Mouse (Mus musculus) bone marrow macrophage, adult 2 months (primary cell): ENCODE results near the gene Vmn1r139. TPM values are rescaled to one million over a fixed set of nuclear protein-coding genes. Genes with fewer than 3 reads are reported as not detected.
"Not testable (repeated sequence)": the region's sequence is repeated elsewhere in the genome, so short reads cannot be mapped to it uniquely, and the experiment has no call there.

Experiments
- H3K27ac ChIP-seq: 2 replicates; pipeline ENCODE4 v1.5.1; 2012; ENCODE audit warnings: low read depth, low read length; ENCODE audit not compliant: insufficient read depth
- H3K4me1 ChIP-seq: 2 replicates; pipeline ENCODE4 v1.6.1; 2012; ENCODE audit warnings: low read length; ENCODE audit not compliant: control insufficient read depth, insufficient read depth
- H3K4me3 ChIP-seq: 2 replicates; pipeline ENCODE4 v1.5.1; 2012; ENCODE audit warnings: mild to moderate bottlenecking, low read length, moderate library complexity; ENCODE audit not compliant: insufficient read depth
- polyA plus RNA-seq: library from polyadenylated mRNA; stranded (reverse); fragments of >200 nt; gene quantifications from 2 replicates; pipeline ENCODE4 v1.2.4, GENCODE M21; 2012; ENCODE audit not compliant: missing spikeins, insufficient read depth, insufficient read length

The Vmn1r139 gene
- not detected in 2 replicates for polyA plus RNA-seq

- H3K4me1 ChIP-seq, H3K27ac ChIP-seq, H3K4me3 ChIP-seq: not testable (repeated sequence)
These were observed at the start of gene Vmn1r139 for GRCm38 (mm10) chr7:22068757-22069156. Gene Vmn1r139 (plus strand): TSS chr7:22069057.

DNA sequence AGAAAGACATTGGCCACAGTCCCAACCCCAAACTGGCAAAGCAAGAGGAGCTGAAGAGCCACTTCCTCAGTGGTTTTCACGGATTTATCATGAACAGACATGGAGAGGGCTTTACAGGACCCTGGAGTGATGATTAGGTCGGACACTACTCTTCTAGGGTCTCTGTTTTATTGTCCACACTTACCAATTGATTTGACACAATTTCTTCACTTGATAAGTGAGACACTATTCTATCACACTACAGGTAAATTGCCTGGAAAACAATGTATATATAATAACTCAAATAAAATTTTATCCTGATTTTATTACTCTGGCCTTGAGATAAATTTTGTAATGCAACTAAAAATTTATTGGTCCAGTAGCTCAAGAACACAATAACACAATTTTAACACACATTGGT lies 40.1 kb upstream of the Vmn1r139 start, which contains the start of gene Vmn1r138:
TSS of gene Vmn1r138 (minus strand) at position 101 of the 400 bp plus-strand sequence.
- not testable (repeated sequence) for H3K27ac ChIP-seq, H3K4me1 ChIP-seq, H3K4me3 ChIP-seq

DNA sequence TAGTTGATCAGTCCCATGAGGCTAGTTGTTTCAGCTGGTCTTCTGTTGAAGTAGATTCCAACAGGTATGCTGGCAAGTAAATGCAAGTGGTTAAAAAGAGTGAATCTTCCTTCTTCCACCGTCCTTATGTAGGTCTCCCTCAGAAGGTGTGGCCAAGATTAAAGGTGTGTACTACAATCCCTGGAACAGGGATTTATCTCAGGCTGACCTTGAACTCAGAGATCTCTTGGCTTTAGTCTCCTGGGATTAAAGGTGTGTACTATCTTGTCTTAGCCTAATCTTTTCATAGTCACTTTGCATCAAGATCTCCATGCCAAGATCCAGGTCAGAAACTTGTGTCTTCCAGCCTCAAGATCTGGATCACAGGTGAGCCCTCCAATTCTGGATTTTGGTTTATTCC lies 12.7 kb upstream of the Vmn1r139 start, which contains the start of gene Gm6176:
TSS of gene Gm6176 (minus strand) at position 101 of the 400 bp plus-strand sequence.
- H3K27ac ChIP-seq, H3K4me3 ChIP-seq, H3K4me1 ChIP-seq: not testable (repeated sequence)

DNA sequence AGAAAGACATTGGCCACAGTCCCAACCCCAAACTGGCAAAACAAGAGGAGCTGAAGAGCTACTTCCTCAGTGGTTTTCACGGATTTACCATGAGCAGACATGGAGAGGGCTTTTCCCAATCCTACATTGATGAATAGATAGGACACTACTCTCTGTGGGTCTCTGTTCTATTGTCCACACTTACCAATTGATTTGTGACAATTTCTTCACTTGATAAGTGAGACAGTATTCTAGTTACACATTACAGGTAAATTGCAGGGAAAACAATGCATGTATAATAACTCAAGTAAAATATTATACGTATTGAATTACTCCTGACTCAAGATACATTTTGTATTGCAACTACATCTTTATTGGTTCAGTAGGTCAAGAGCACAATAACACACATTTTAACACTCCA lies 49.3 kb downstream of the Vmn1r139 start, which contains the start of gene Gm16451:
TSS of gene Gm16451 (minus strand) at position 101 of the 400 bp plus-strand sequence.
- H3K4me3 ChIP-seq, H3K27ac ChIP-seq, H3K4me1 ChIP-seq: not testable (repeated sequence)

DNA sequence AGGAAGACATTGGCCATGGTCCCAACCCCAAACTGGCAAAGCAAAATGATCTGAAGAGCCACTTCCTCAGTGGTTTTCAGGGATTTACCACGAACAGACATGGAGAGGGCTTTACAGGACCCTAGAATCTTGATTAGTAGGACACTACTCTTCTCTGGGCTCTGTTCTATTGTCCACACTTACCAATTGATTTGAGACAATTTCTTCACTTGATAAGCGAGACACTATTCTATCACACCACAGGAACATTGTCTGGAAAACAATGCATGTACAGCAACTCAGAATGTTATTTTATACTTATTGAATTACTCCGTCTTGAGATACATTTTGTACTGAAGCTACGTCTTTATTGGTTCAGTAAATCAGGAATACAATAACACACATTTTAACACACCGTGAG lies 65.8 kb downstream of the Vmn1r139 start, which contains the start of gene Gm10666:
TSS of gene Gm10666 (minus strand) at position 101 of the 400 bp plus-strand sequence.
- H3K4me1 ChIP-seq, H3K4me3 ChIP-seq, H3K27ac ChIP-seq: not testable (repeated sequence)

Other genes with a start within 250 kb of the Vmn1r139 start
- gene Vmn1r135, start 236.7 kb upstream of the Vmn1r139 start, polyA plus RNA-seq: not detected in 2 replicates
- not detected in 2 replicates for gene Gm5725, start 224.8 kb upstream of the Vmn1r139 start, polyA plus RNA-seq
- gene Gm5891, start 147.8 kb upstream of the Vmn1r139 start, polyA plus RNA-seq: not detected in 2 replicates
- gene Vmn1r137, start 74.5 kb upstream of the Vmn1r139 start, polyA plus RNA-seq: not detected in 2 replicates
- not detected in 2 replicates for gene Vmn1r138, start 40.2 kb upstream of the Vmn1r139 start, polyA plus RNA-seq
- not detected in 2 replicates for gene Gm6176, start 12.8 kb upstream of the Vmn1r139 start, polyA plus RNA-seq
- gene Gm16451, start 49.2 kb downstream of the Vmn1r139 start, polyA plus RNA-seq: not detected in 2 replicates
- gene Gm10666, start 65.7 kb downstream of the Vmn1r139 start, polyA plus RNA-seq: not detected in 2 replicates
- not detected in 2 replicates for gene Vmn1r142, start 95.0 kb downstream of the Vmn1r139 start, polyA plus RNA-seq
- gene Vmn1r143, start 120.3 kb downstream of the Vmn1r139 start, polyA plus RNA-seq: not detected in 2 replicates
- gene Gm8653, start 132.2 kb downstream of the Vmn1r139 start, polyA plus RNA-seq: not detected in 2 replicates
- gene Gm8453, start 160.4 kb downstream of the Vmn1r139 start, polyA plus RNA-seq: not detected in 2 replicates